Mouse (Mus musculus): ENCODE data around the gene Olfr91. TPM values are rescaled to one million over a fixed set of nuclear protein-coding genes. Genes with fewer than 3 reads are reported as not detected.
"Not testable (repeated sequence)": the region's sequence is repeated elsewhere in the genome, so short reads cannot be mapped to it uniquely, and the experiment has no call there.

Gene Olfr91
- 0.15 TPM in 1 of 2 replicates, not detected in the other for polyA plus RNA-seq (2016; fragmentation: Nextera tagmentation; extraction: Ambion mirVana)

DNA sequence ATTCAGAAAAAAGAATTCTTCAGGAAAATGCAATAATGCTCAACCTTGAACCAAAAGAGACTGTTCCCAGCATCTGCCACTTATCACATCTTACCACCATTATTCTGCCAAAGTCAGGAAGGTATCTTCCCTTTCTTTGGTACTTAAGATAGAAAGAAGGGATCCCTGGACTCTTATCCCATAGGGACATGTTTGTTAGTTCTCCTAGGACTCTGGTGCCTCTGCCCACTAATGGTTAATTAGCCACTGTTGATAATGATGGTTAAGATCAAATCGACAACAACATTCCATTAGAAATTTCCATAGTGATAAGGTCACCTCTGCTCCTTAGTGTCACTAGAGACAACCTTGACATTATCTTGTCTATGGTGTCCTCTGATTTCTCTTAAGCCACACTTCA, at the start of gene Olfr91:
Gene Olfr91 (minus strand): TSS at position 101 of the 400 bp plus-strand sequence.
- Histone ChIP-seq H3K9me3 (no peaks in the 10 kb centered on the region), H3K27ac (no peak within 1 kb of the TSS), H3K4me3 (no peak within 1 kb of the TSS), H3K27me3 (ENCODE audit: poor library complexity, severe bottlenecking) (no peaks in the 10 kb centered on the region), H3K4me1 (no peaks in the 10 kb centered on the region), H3K36me3 (replicated peaks) (no peaks in the 10 kb centered on the region)
- DNase-seq (ENCODE audit: extremely low spot score, low spot score), result no peak
- WGBS, result 92% methylated on average over 1 of the region's 1 CpGs

DNA sequence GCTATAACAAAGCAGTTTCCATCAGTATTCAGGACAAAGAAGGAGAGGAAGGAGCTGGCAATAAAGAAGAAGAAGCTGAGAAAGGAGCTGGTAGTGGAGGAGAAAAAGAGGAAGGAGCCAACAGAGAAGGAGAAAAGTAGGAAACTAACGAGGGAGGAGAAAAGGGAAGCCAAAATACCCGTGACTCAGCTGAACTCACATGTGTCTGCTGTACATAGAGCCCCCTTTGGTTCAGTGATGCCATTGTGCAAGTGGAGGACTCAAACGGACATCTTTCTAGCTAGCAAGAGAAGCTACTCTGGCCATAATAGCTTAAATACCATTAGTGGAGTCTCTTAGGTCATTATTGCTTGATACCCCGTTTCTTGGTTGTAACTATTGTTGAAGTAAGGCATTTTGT, 33.3 kb upstream of the Olfr91 start:
- not testable (repeated sequence) for H3K4me1 ChIP-seq; H3K27me3 ChIP-seq (ENCODE audit: poor library complexity, severe bottlenecking); H3K36me3 ChIP-seq (replicated peaks); H3K4me3 ChIP-seq; H3K27ac ChIP-seq; DNase-seq (ENCODE audit: extremely low spot score, low spot score); H3K9me3 ChIP-seq
- whole genome bisulfite sequencing, result 78% methylated on average over 4 of the region's 4 CpGs

DNA sequence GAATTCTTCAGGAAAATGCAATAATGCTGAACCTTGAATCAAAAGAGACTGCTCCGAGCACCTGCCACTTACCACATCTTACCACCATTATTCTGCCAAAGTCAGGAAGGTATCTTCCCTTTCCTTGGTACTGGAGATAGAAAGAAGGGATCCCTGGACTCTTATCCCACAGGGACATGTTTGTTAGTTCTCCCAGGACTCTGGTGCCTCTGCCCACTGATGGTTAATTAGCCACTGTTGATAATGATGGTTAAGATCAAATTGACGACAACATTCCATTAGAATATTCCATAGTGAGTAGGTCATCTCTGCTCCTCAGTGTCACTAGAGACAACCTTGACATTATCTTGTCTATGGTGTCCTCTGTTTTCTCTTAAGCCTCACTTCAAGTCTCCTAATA, 21.9 kb upstream of the Olfr91 start, which contains the start of gene Olfr92:
Gene Olfr92 (minus strand): TSS at position 101 of the 400 bp plus-strand sequence.
- no peaks in the 10 kb centered on the region for H3K27me3 ChIP-seq (ENCODE audit: poor library complexity, severe bottlenecking)
- WGBS, result 92% methylated on average over 2 of the region's 2 CpGs
- H3K4me1 ChIP-seq, result no peaks in the 10 kb centered on the region
- DNase-seq (ENCODE audit: extremely low spot score, low spot score), result no peak
- H3K9me3 ChIP-seq, result no peaks in the 10 kb centered on the region
- no peak within 1 kb of the TSS for H3K4me3 ChIP-seq
- no peaks in the 10 kb centered on the region for H3K36me3 ChIP-seq (replicated peaks)
- no peak within 1 kb of the TSS for H3K27ac ChIP-seq

DNA sequence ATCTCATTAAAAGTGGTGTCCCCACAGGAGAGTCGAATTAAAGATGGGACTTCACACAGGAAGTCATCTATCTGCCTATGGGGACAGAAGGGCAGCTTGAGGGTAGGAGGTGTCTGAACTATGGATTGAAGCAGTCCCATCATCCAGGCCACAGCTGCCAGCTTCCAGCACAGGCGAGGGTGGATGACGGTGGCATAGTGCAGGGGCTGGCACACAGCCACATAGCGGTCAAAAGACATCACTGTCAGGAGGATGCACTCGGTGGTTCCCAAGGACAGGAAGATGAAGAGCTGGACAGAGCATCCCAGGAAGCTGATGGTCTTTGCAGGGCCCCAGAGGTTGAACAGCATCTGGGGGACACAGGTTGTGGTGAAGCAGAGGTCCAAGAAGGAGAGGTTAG, 4.8 kb downstream of the Olfr91 start:
- Histone ChIP-seq H3K4me1 (no peaks in the 10 kb centered on the region), H3K9me3 (no peaks in the 10 kb centered on the region), H3K27ac (no peak overlapping the region), H3K36me3 (replicated peaks) (no peaks in the 10 kb centered on the region), H3K27me3 (ENCODE audit: poor library complexity, severe bottlenecking) (no peaks in the 10 kb centered on the region), H3K4me3 (no peak overlapping the region)
- no peak for DNase-seq (ENCODE audit: extremely low spot score, low spot score)
- 90% methylated on average over 5 of the region's 5 CpGs for WGBS

DNA sequence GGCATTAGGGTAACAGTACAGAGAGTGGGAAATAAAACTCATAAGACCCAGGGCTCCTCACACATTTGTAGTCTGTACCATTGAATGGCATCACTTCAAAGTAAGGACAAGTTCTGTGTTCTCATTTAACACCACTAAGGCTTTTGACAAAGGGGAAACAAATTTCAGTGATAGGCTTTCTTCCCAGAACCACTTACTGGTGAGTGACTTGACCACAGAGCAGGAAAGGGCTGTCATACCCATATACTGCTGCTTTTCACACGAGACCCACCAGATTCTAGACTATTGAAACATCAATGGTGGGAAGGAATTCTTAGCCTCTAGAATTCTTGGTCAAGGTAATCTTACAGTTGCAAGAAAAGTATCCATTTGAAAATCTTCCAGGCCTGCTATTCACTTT, 5.9 kb downstream of the Olfr91 start:
- 78% methylated on average over 1 of the region's 1 CpGs for WGBS
- no peak for DNase-seq (ENCODE audit: extremely low spot score, low spot score)
- no peak overlapping the region for H3K4me3 ChIP-seq
- H3K27ac ChIP-seq, result no peak overlapping the region
- no peaks in the 10 kb centered on the region for H3K27me3 ChIP-seq (ENCODE audit: poor library complexity, severe bottlenecking)
- no peaks in the 10 kb centered on the region for H3K36me3 ChIP-seq (replicated peaks)
- no peaks in the 10 kb centered on the region for H3K9me3 ChIP-seq
- no peaks in the 10 kb centered on the region for H3K4me1 ChIP-seq

DNA sequence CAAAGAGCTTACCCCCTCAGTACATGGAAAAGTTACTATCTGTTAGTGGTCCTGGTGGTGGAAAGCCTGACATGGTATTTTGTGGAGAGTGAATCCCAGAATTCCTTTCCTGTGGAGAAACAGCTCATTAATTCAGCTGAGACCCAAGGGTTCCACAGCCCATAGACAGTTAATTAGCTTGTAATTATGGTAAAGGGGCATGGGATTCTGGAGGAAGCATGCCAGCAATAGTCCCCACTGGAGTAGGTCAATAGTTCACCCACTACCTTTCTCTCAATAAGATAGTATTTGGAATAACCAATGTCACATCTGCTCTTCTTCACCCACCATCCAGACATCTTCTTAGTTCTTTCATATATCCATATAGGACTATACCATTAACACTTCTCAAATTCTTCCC, 9.7 kb downstream of the Olfr91 start, which contains the start of gene Olfr90:
Gene Olfr90 (minus strand): TSS at position 101 of the 400 bp plus-strand sequence.
- Histone ChIP-seq H3K9me3 (no peaks in the 10 kb centered on the region), H3K27me3 (ENCODE audit: poor library complexity, severe bottlenecking) (no peaks in the 10 kb centered on the region), H3K27ac (no peak within 1 kb of the TSS), H3K4me1 (no peaks in the 10 kb centered on the region), H3K4me3 (no peak within 1 kb of the TSS), H3K36me3 (replicated peaks) (no peaks in the 10 kb centered on the region)
- DNase-seq (ENCODE audit: extremely low spot score, low spot score), result no peak

DNA sequence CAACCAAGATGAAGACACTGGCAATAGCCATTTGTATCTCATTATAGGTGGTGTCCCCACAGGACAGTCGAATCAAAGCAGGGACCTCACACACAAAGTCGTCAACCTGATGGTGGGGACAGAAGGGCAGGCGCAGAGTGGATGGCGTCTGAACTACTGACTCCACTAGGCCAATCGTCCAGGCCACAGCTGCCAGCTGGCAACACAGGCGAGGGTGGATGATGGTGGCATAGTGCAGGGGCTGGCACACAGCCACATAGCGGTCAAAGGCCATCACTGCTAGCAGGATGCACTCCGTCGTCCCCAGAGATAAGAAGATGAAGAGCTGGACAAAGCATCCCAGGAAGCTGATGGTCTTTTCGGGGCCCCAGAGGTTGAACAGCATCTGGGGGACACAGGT, 12.5 kb downstream of the Olfr91 start:
- H3K27me3 ChIP-seq (ENCODE audit: poor library complexity, severe bottlenecking), result no peaks in the 10 kb centered on the region
- H3K36me3 ChIP-seq (replicated peaks), result no peaks in the 10 kb centered on the region
- H3K9me3 ChIP-seq, result no peaks in the 10 kb centered on the region
- H3K27ac ChIP-seq, result no peak overlapping the region
- no peak for DNase-seq (ENCODE audit: extremely low spot score, low spot score)
- no peak overlapping the region for H3K4me3 ChIP-seq
- 87% methylated on average over 10 of the region's 10 CpGs for WGBS
- no peaks in the 10 kb centered on the region for H3K4me1 ChIP-seq

DNA sequence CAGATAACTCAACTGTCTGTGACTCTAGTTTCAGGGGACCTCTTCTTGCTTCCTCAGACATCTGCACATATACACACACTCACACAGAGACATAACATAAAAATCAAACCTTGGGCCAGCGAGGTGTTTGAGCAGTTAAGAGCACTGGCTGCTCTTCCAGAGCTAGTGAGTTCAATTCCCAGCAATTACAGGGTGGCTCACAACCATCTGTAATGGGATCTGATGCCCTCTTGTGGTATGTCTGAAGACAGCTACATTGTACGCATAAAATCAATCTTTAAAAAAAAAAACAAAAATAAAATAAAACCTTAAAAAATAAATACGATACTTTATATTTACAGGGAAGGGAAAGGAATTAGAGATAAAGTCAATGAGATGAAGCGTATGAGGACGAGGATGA, 13.4 kb downstream of the Olfr91 start:
- Histone ChIP-seq H3K4me3 (no peak overlapping the region), H3K36me3 (replicated peaks) (no peaks in the 10 kb centered on the region), H3K27ac (no peak overlapping the region), H3K9me3 (no peaks in the 10 kb centered on the region), H3K4me1 (peaks cover 9% of the 10 kb centered on the region), H3K27me3 (ENCODE audit: poor library complexity, severe bottlenecking) (no peaks in the 10 kb centered on the region)
- no peak for DNase-seq (ENCODE audit: extremely low spot score, low spot score)
- WGBS, result 66% methylated on average over 5 of the region's 5 CpGs

DNA sequence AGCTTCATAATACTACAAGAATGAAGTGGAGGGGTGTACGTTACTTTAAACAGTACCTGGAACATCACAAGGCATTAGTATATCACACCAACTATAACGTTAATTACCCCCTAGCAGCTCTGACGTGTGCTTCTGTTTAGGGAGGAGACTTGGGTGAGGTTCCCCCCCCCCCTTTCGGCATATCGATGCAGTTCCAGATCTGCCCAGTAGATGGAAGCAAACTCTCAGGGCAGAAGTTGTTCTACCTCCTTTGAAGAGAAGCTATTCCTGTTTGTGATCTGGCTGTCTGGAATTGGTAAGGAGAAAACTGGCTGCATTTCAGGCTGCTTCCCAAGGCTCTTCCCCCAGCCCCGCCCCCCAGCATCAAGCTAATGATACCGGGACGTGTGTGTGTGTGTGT, 14.8 kb downstream of the Olfr91 start:
- Histone ChIP-seq H3K27me3 (ENCODE audit: poor library complexity, severe bottlenecking) (no peaks in the 10 kb centered on the region), H3K4me3 (no peak overlapping the region), H3K9me3 (no peaks in the 10 kb centered on the region), H3K36me3 (replicated peaks) (no peaks in the 10 kb centered on the region), H3K4me1 (peaks cover 22% of the 10 kb centered on the region), H3K27ac (no peak overlapping the region)
- 5% methylated on average over 8 of the region's 8 CpGs for WGBS
- DNase-seq (ENCODE audit: extremely low spot score, low spot score), result peak; percentile 68

DNA sequence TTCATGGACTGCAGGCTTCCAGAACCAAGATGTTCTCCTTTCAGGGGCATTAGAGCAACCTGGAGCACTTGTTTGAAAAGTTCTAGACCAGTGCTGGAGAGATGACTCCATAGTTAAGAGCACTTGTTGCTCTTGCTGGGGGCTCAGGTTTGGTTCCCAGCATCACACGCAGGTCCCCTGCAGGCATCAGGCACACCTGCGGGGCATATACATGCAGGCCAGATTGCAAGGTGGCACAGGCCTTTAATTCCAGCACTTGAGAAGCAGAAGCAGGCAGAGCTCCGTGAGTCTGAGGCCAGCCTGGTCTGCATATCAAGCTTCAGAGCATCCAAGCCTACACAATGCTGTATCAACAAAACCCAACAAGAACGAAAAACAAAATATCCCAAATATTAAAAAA, 16.4 kb downstream of the Olfr91 start:
- DNase-seq (ENCODE audit: extremely low spot score, low spot score), result no peak
- Histone ChIP-seq H3K9me3 (no peaks in the 10 kb centered on the region), H3K4me3 (no peak overlapping the region), H3K27me3 (ENCODE audit: poor library complexity, severe bottlenecking) (no peaks in the 10 kb centered on the region), H3K27ac (no peak overlapping the region), H3K36me3 (replicated peaks) (peaks cover 4% of the 10 kb centered on the region), H3K4me1 (peaks cover 30% of the 10 kb centered on the region)
- 88% methylated on average over 4 of the region's 4 CpGs for WGBS

DNA sequence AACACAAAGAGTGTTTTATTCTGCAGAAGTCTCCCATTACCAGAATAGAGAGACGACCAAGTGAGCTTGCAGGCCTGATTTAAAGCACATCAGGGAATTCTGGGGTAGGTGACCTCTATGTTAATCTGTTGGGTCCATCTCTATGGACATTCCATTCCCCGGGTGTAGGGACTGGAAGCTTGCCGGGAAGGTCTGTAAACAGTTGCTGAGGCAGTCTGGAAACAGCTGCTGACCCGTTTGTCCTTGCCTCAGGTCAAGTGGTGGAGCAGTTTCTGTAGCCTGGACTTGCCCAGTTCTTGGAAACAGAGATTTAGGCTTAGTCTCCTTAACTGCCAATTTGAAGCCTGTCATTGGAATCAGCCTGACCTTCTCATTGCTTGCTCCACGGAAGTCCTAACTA, 18.0 kb downstream of the Olfr91 start:
- Histone ChIP-seq H3K4me1 (peaks cover 30% of the 10 kb centered on the region), H3K27me3 (ENCODE audit: poor library complexity, severe bottlenecking) (no peaks in the 10 kb centered on the region), H3K36me3 (replicated peaks) (peaks cover 19% of the 10 kb centered on the region), H3K9me3 (no peaks in the 10 kb centered on the region), H3K4me3 (no peak overlapping the region), H3K27ac (no peak overlapping the region)
- DNase-seq (ENCODE audit: extremely low spot score, low spot score), result no peak
- WGBS, result 19% methylated on average over 5 of the region's 5 CpGs

DNA sequence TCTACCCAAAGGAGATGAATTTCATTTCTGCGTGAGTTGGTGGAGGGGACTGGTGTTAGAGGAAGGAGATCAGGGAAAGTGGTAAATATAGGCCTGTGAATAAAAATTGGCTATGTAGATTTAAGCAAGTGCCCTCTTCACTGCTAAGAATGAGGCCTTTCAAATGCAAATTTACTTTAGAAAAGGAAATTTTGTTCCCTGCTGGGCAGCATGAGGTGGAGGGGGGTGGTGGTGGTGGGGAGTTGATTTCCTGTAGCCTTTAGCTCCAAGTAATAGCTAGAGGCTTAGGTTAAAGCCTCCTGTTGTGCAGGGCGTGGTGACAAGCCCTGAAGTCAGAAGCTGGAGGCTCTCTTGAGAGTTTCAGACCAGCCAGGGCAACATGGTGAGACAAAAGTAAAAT, 19.1 kb downstream of the Olfr91 start:
- Histone ChIP-seq H3K4me1 (peaks cover 35% of the 10 kb centered on the region), H3K4me3 (peak overlapping the region; percentile 23; the same call in 1 of the 2 replicates), H3K27me3 (ENCODE audit: poor library complexity, severe bottlenecking) (no peaks in the 10 kb centered on the region), H3K9me3 (no peaks in the 10 kb centered on the region), H3K36me3 (replicated peaks) (peaks cover 30% of the 10 kb centered on the region), H3K27ac (peak overlapping the region; percentile 70)
- 10% methylated on average over 2 of the region's 2 CpGs for WGBS
- DNase-seq (ENCODE audit: extremely low spot score, low spot score), result no peak

DNA sequence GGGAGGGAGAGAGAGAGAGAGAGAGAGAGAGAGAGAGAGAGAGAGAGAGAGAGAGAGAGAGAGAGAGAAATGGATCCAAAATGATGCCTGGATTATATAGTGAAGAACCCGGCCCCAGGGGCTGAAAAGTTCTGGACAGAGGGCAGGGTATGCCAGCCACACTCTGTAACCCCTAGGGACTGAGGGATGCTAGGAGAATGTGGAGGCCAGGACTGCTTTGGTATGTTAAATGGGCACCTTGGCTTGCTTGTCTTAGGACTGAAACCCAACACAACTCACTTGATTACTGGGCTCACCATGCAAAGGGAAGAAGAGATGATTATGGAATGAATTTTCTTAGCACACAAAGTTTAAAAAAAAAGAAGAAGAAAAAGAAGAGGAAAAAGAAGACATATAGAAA, 19.9 kb downstream of the Olfr91 start:
- no peaks in the 10 kb centered on the region for H3K9me3 ChIP-seq
- peaks cover 40% of the 10 kb centered on the region for H3K4me1 ChIP-seq
- no peak overlapping the region for H3K27ac ChIP-seq
- 33% methylated on average over 1 of the region's 1 CpGs for WGBS
- peaks cover 38% of the 10 kb centered on the region for H3K36me3 ChIP-seq (replicated peaks)
- H3K4me3 ChIP-seq, result no peak overlapping the region
- no peaks in the 10 kb centered on the region for H3K27me3 ChIP-seq (ENCODE audit: poor library complexity, severe bottlenecking)
- DNase-seq (ENCODE audit: extremely low spot score, low spot score), result no peak

DNA sequence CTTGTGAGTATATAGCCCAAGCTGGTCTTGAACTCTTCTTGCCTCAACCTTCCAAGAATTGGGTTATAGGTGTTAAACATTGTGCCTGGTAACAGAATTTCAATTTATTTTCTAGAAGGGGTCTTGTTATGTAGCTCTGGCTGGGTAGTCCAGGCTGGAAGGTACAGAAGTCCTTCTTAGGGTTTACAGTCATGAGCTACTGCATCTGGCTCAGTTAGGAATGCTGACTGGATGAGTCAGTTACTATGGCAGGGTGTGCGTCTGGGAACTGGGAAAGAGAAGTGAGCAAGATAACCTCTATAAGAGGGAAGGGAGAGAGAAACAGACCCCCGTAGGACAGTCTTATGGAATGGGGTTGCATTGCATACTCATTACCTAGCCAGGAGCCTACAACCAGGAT, 22.3 kb downstream of the Olfr91 start:
- Histone ChIP-seq H3K27me3 (ENCODE audit: poor library complexity, severe bottlenecking) (no peaks in the 10 kb centered on the region), H3K4me1 (peaks cover 54% of the 10 kb centered on the region), H3K36me3 (replicated peaks) (peaks cover 62% of the 10 kb centered on the region), H3K27ac (no peak overlapping the region), H3K4me3 (no peak overlapping the region), H3K9me3 (no peaks in the 10 kb centered on the region)
- 78% methylated on average over 2 of the region's 2 CpGs for WGBS
- DNase-seq (ENCODE audit: extremely low spot score, low spot score), result no peak

Data from forebrain, embryonic 10.5 days (tissue).